Mouse (Mus musculus) limb, embryonic 11.5 days (tissue): Measurements from ENCODE around the gene Mindy4b-ps. TPM values are rescaled to one million over a fixed set of nuclear protein-coding genes. Genes with fewer than 3 reads are reported as not detected.

ENCODE experiments used
- ATAC-seq: fragments of 200-750 bp; cut with Nextera tagmentation; 2 replicates; pipeline ENCODE4 v1.8.0; 2017; ENCODE audit warnings: low read depth; ENCODE audit not compliant: insufficient number of reproducible peaks, low FRiP score, low TSS enrichment
- DNase-seq: peaks from one replicate; pipeline ENCODE4 v3.0.0-alpha.2; 2015; ENCODE audit warnings: low spot score
- H3K27ac ChIP-seq: fragments of 300-500 bp; sonication (generic); replicated peaks from 2 replicates; pipeline ENCODE4 v1.5.1; 2014; ENCODE audit warnings: low read depth, mild to moderate bottlenecking, low read length
- H3K27me3 ChIP-seq: fragments of 300-500 bp; sonication (generic); 2 replicates; pipeline ENCODE4 v1.6.1; 2014; ENCODE audit warnings: mild to moderate bottlenecking, low read length, mixed read lengths; ENCODE audit not compliant: control insufficient read depth, insufficient read depth
- H3K36me3 ChIP-seq: fragments of 300-500 bp; sonication (generic); 2 replicates; pipeline ENCODE4 v1.6.1; 2014; ENCODE audit warnings: mild to moderate bottlenecking, low read length, moderate library complexity, mixed read lengths; ENCODE audit not compliant: control insufficient read depth, insufficient read depth
- H3K4me1 ChIP-seq: fragments of 300-500 bp; sonication (generic); 2 replicates; pipeline ENCODE4 v1.6.1; 2014; ENCODE audit warnings: low read length, mixed read lengths; ENCODE audit not compliant: control insufficient read depth, insufficient read depth
- H3K4me2 ChIP-seq: fragments of 300-500 bp; sonication (generic); 2 replicates; pipeline ENCODE4 v1.6.1; 2014; ENCODE audit warnings: low read depth, mild to moderate bottlenecking, moderate library complexity; ENCODE audit not compliant: severe bottlenecking
- H3K4me3 ChIP-seq: fragments of 300-500 bp; sonication (generic); 2 replicates; pipeline ENCODE4 v1.5.1; 2014; ENCODE audit warnings: low read depth, low read length
- H3K9ac ChIP-seq: fragments of 300-500 bp; sonication (generic); 2 replicates; pipeline ENCODE4 v1.6.1; 2014; ENCODE audit warnings: mild to moderate bottlenecking, low read length
- H3K9me3 ChIP-seq: fragments of 300-500 bp; sonication (generic); 2 replicates; pipeline ENCODE4 v1.6.1; 2016; ENCODE audit warnings: low read length; ENCODE audit not compliant: control insufficient read depth
- WGBS: fragments of 180-500 bp; shearing (Covaris S2); extraction: QIAGEN DNeasy Blood & Tissue Kit; methylation state at CpG from one replicate; pipeline ENCODE4 v1.1.7; 2014; 5-methylcytosine and 5-hydroxymethylcytosine counted together
- polyA plus RNA-seq: library from polyadenylated mRNA; unstranded; fragments of >200 nt; fragmentation: Nextera tagmentation; extraction: Ambion mirVana; gene quantifications from 2 replicates; pipeline ENCODE4 v1.2.1, GENCODE M21; 2014

The Mindy4b-ps gene
- polyA plus RNA-seq, 1 experiment from 2014 or later: not detected

GRCm38 (mm10) chr3:58756429-58756828, 65.7 kb downstream of the Mindy4b-ps start:
- Histone ChIP-seq H3K9me3 (no peaks in the 10 kb centered on the region), H3K27me3 (no peaks in the 10 kb centered on the region), H3K4me1 (no peaks in the 10 kb centered on the region), H3K9ac (no peak overlapping the region), H3K36me3 (no peaks in the 10 kb centered on the region), H3K4me2 (no peak overlapping the region), H3K27ac (no peak overlapping the region), H3K4me3 (no peak overlapping the region)
- 45% methylated on average over 1 of the region's 1 CpGs for WGBS
- DNase-seq (no peak), ATAC-seq (no peak)

- Histone ChIP-seq H3K9ac (no peak overlapping the region), H3K4me1 (no peaks in the 10 kb centered on the region), H3K27me3 (no peaks in the 10 kb centered on the region), H3K27ac (no peak overlapping the region), H3K36me3 (no peaks in the 10 kb centered on the region), H3K9me3 (no peaks in the 10 kb centered on the region), H3K4me2 (no peak overlapping the region), H3K4me3 (no peak overlapping the region)
- 92% methylated on average over 1 of the region's 1 CpGs for WGBS
- no peak for ATAC-seq
- no peak for DNase-seq
Observed at GRCm38 (mm10) chr3:58755769-58756168, 66.3 kb downstream of the Mindy4b-ps start.

DNA sequence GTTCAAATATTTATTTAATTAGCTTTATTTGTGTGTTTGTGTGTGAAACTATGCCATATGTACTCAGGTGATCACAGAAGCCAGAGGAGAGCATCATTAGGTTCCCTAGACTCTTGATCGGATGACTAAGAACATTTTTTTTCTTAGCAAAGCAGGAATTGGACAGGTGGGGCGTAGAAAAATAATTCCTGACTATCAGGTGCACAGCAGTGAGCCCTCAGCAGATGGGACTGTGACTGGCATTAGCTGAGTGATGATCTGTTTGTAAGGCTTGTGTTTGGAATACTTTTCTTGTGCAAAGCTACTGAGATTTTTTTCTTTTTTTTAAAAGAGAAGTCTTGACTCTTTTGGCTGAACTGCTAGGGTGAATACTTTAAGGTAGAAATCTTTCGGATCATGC, 67.8 kb downstream of the Mindy4b-ps start:
- H3K4me2 ChIP-seq: no peak overlapping the region
- H3K27ac ChIP-seq: no peak overlapping the region
- no peaks in the 10 kb centered on the region for H3K4me1 ChIP-seq
- H3K9me3 ChIP-seq: no peaks in the 10 kb centered on the region
- no peaks in the 10 kb centered on the region for H3K36me3 ChIP-seq
- no peak overlapping the region for H3K9ac ChIP-seq
- ATAC-seq (no peak), DNase-seq (no peak)
- no peaks in the 10 kb centered on the region for H3K27me3 ChIP-seq
- 86% methylated on average over 3 of the region's 3 CpGs for WGBS
- H3K4me3 ChIP-seq: no peak overlapping the region

DNA sequence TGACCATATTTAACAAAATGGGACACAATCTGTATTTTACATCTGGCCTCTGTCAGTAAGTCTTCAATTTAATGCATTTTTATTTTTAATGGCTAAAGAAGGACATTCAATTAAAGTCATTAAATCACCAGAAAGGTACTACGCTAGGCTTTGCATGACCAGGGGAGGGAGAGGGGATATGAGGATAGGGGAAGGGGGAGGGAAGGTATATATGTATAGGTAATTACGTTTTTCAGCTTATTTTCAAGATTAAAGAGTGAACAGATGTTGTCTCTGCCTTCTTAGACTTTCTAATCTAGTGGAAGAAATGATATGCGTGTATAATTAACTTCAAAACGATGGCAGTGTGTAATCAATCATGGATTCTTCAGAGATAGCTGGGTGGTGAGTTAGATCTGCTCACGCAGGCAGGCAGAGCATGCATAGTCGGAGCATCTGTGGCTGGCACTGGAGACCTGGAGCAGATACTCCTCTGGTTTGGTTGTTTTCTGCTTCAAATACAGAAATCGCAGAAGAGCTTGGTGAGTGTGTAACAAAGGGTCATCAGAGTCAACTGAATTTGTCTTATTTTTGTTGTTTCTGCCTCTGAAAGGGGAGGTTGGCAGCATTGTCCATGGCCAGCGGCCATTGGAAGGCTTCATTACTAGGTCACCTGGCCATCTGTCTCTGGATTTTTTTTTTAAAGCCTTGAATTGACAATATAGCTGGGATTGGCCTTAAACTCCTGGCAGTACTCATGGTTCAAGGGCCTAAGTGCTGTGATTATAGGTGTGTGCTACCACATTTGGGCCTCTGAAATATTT, 70.1 kb downstream of the Mindy4b-ps start:
- Histone ChIP-seq H3K27me3 (no peaks in the 10 kb centered on the region), H3K4me2 (no peak overlapping the region), H3K4me3 (no peak overlapping the region), H3K27ac (no peak overlapping the region), H3K36me3 (no peaks in the 10 kb centered on the region), H3K9ac (no peak overlapping the region), H3K4me1 (no peaks in the 10 kb centered on the region), H3K9me3 (no peaks in the 10 kb centered on the region)
- DNase-seq: no peak
- ATAC-seq: no peak
- WGBS: 75% methylated on average over 8 of the region's 8 CpGs

GRCm38 (mm10) chr3:58748724-58749123, 73.4 kb downstream of the Mindy4b-ps start:
- no peak overlapping the region for H3K9ac ChIP-seq
- DNase-seq: no peak
- H3K4me2 ChIP-seq: no peak overlapping the region
- H3K27ac ChIP-seq: no peak overlapping the region
- H3K36me3 ChIP-seq: no peaks in the 10 kb centered on the region
- no peaks in the 10 kb centered on the region for H3K9me3 ChIP-seq
- ATAC-seq: no peak
- H3K27me3 ChIP-seq: no peaks in the 10 kb centered on the region
- H3K4me1 ChIP-seq: no peaks in the 10 kb centered on the region
- no peak overlapping the region for H3K4me3 ChIP-seq

DNA sequence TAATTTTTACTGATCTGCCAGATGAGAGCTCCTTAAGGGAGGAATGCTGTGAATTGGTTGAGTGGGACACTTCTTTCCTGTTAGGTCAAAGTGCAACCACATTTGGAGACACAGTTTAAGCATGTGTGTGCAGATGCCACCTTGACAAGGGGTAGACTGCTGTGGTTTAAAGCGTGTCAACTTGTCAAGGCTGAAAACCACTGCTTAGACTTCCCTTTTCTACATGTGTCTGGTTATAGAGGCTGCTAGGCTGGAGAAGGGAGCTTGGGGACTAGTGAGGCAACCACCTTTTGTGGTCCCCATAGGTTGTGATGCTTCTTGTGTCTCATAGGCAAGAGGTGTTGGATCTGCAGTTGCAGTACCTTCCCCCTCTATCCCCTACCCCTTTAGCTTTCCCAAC, 74.2 kb downstream of the Mindy4b-ps start:
- Histone ChIP-seq H3K9ac (no peak overlapping the region), H3K4me1 (no peaks in the 10 kb centered on the region), H3K27ac (no peak overlapping the region), H3K36me3 (no peaks in the 10 kb centered on the region), H3K9me3 (no peaks in the 10 kb centered on the region), H3K27me3 (no peaks in the 10 kb centered on the region), H3K4me2 (no peak overlapping the region), H3K4me3 (no peak overlapping the region)
- 85% methylated on average over 1 of the region's 1 CpGs for WGBS
- no peak for DNase-seq
- no peak for ATAC-seq

DNA sequence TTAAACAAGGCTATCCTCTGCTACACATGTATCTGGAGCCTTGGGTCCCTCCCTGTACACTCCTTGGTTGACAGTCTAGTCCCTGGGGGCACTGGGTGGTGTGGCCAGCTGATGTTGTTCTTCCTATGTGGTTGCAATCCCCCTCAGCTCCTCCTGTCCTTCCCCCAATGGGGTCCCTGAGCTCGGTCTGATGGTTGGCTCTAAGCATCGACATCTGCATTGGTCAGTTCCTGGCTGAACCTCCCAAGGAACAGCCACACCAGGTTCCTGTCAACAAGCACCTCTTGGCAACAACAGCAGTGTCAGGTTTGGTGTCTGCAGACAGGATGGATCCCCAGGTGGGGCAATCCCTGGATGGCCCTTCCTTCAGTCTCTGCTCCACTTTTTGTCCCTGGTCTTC, 82.6 kb downstream of the Mindy4b-ps start:
- no peaks in the 10 kb centered on the region for H3K4me1 ChIP-seq
- no peak overlapping the region for H3K9ac ChIP-seq
- H3K4me2 ChIP-seq: no peak overlapping the region
- H3K4me3 ChIP-seq: no peak overlapping the region
- H3K36me3 ChIP-seq: no peaks in the 10 kb centered on the region
- 77% methylated on average over 2 of the region's 2 CpGs for WGBS
- ATAC-seq (no peak), DNase-seq (no peak)
- no peak overlapping the region for H3K27ac ChIP-seq
- no peaks in the 10 kb centered on the region for H3K9me3 ChIP-seq
- H3K27me3 ChIP-seq: no peaks in the 10 kb centered on the region
